Mouse (Mus musculus) midbrain, embryonic 11.5 days (tissue): ENCODE measurements around the gene Slc18a2. TPM values are rescaled to one million over a fixed set of nuclear protein-coding genes. Genes with fewer than 3 reads are reported as not detected.

Source experiments
- ATAC-seq: fragments of 200-750 bp; cut with Nextera tagmentation; 2 replicates; pipeline ENCODE4 v1.8.0; 2017; ENCODE audit warnings: moderate TSS enrichment, moderate library complexity; ENCODE audit not compliant: low FRiP score
- DNase-seq: peaks from one replicate; pipeline ENCODE4 v3.0.0; 2015; ENCODE audit warnings: low spot score; ENCODE audit errors: missing footprints
- H3K27ac ChIP-seq: fragments of 300-500 bp; sonication (generic); 2 replicates; pipeline ENCODE4 v1.5.1; 2014; ENCODE audit warnings: low read depth, low read length
- H3K27me3 ChIP-seq: fragments of 300-500 bp; sonication (generic); 2 replicates; pipeline ENCODE4 v1.6.1; 2014; ENCODE audit warnings: mild to moderate bottlenecking, low read length, moderate library complexity, mixed read lengths; ENCODE audit not compliant: control insufficient read depth, insufficient read depth
- H3K36me3 ChIP-seq: fragments of 300-500 bp; sonication (generic); 2 replicates; pipeline ENCODE4 v1.6.1; 2014; ENCODE audit warnings: mild to moderate bottlenecking, low read length, moderate library complexity, mixed read lengths; ENCODE audit not compliant: control insufficient read depth, insufficient read depth
- H3K4me1 ChIP-seq: fragments of 300-500 bp; sonication (generic); 2 replicates; pipeline ENCODE4 v1.6.1; 2014; ENCODE audit warnings: low read length; ENCODE audit not compliant: control insufficient read depth, insufficient read depth
- H3K4me2 ChIP-seq: fragments of 300-500 bp; sonication (generic); 2 replicates; pipeline ENCODE4 v1.6.1; 2014; ENCODE audit warnings: mild to moderate bottlenecking, moderate library complexity
- H3K4me3 ChIP-seq: fragments of 300-500 bp; sonication (generic); 2 replicates; pipeline ENCODE4 v1.5.1; 2014; ENCODE audit warnings: low read depth, low read length
- H3K9ac ChIP-seq: fragments of 300-500 bp; sonication (generic); 2 replicates; pipeline ENCODE4 v1.6.1; 2014; ENCODE audit warnings: low read length
- H3K9me3 ChIP-seq: fragments of 300-500 bp; sonication (generic); 2 replicates; pipeline ENCODE4 v1.6.1; 2016; ENCODE audit warnings: low read length; ENCODE audit not compliant: control insufficient read depth
- WGBS: fragments of 180-500 bp; shearing (Covaris S2); extraction: QIAGEN DNeasy Blood & Tissue Kit; methylation state at CpG from one replicate; pipeline ENCODE4 v1.1.7; 2014; 5-methylcytosine and 5-hydroxymethylcytosine counted together
- polyA plus RNA-seq: library from polyadenylated mRNA; unstranded; fragments of >200 nt; fragmentation: Nextera tagmentation; extraction: Ambion mirVana; gene quantifications from 2 replicates; pipeline ENCODE4 v1.2.1, GENCODE M21; 2014

The Slc18a2 gene
- polyA plus RNA-seq, 1 experiment from 2014 or later: 16.0 TPM

GRCm38 (mm10) chr19:59239124-59239817 is 21.4 kb upstream of the Slc18a2 start:
- H3K4me2 ChIP-seq: no peak overlapping the region
- ATAC-seq: peak; percentile 82
- H3K9me3 ChIP-seq: no peaks in the 10 kb centered on the region
- no peaks in the 10 kb centered on the region for H3K36me3 ChIP-seq
- peak; percentile 99 for DNase-seq
- no peak overlapping the region for H3K27ac ChIP-seq
- no peak overlapping the region for H3K4me3 ChIP-seq
- H3K4me1 ChIP-seq: no peaks in the 10 kb centered on the region
- WGBS: 22% methylated on average over 17 of the region's 17 CpGs
- no peak overlapping the region for H3K9ac ChIP-seq
- 0 out of 2 replicates have a peak, but pooled peaks cover 2% of the 10 kb centered on the region for H3K27me3 ChIP-seq

GRCm38 (mm10) chr19:59241987-59242386 is 18.7 kb upstream of the Slc18a2 start:
- H3K4me1 ChIP-seq: no peaks in the 10 kb centered on the region
- H3K4me3 ChIP-seq: no peak overlapping the region
- H3K9ac ChIP-seq: no peak overlapping the region
- H3K27me3 ChIP-seq: 0 out of 2 replicates have a peak, but pooled peaks cover 2% of the 10 kb centered on the region
- WGBS: 87% methylated on average over 4 of the region's 4 CpGs
- no peak for DNase-seq
- no peaks in the 10 kb centered on the region for H3K9me3 ChIP-seq
- H3K36me3 ChIP-seq: no peaks in the 10 kb centered on the region
- no peak overlapping the region for H3K27ac ChIP-seq
- no peak overlapping the region for H3K4me2 ChIP-seq
- no peak for ATAC-seq

GRCm38 (mm10) chr19:59243057-59243456 is 17.6 kb upstream of the Slc18a2 start:
- Histone ChIP-seq H3K4me1 (no peaks in the 10 kb centered on the region), H3K27me3 (0 out of 2 replicates have a peak, but pooled peaks cover 2% of the 10 kb centered on the region), H3K36me3 (no peaks in the 10 kb centered on the region), H3K27ac (no peak overlapping the region), H3K4me3 (no peak overlapping the region), H3K9me3 (no peaks in the 10 kb centered on the region), H3K9ac (no peak overlapping the region), H3K4me2 (no peak overlapping the region)
- DNase-seq (peak; percentile 60), ATAC-seq (no peak)
- WGBS: 86% methylated on average over 2 of the region's 2 CpGs

GRCm38 (mm10) chr19:59248144-59248543 is 12.6 kb upstream of the Slc18a2 start:
- Histone ChIP-seq H3K27ac (no peak overlapping the region), H3K27me3 (no peaks in the 10 kb centered on the region), H3K4me1 (no peaks in the 10 kb centered on the region), H3K9ac (no peak overlapping the region), H3K9me3 (no peaks in the 10 kb centered on the region), H3K36me3 (no peaks in the 10 kb centered on the region), H3K4me3 (no peak overlapping the region), H3K4me2 (no peak overlapping the region)
- DNase-seq (peak; percentile 39), ATAC-seq (no peak)
- 81% methylated on average over 4 of the region's 4 CpGs for WGBS

- H3K4me3 ChIP-seq: no peak overlapping the region
- no peaks in the 10 kb centered on the region for H3K4me1 ChIP-seq
- no peak overlapping the region for H3K4me2 ChIP-seq
- no peaks in the 10 kb centered on the region for H3K36me3 ChIP-seq
- H3K9me3 ChIP-seq: no peaks in the 10 kb centered on the region
- DNase-seq (peak; percentile 83), ATAC-seq (no peak)
- WGBS: 79% methylated on average over 11 of the region's 11 CpGs
- no peak overlapping the region for H3K27ac ChIP-seq
- H3K9ac ChIP-seq: no peak overlapping the region
- H3K27me3 ChIP-seq: no peaks in the 10 kb centered on the region
Measured at GRCm38 (mm10) chr19:59248553-59249286, 12.0 kb upstream of the Slc18a2 start.

GRCm38 (mm10) chr19:59252651-59253050 is 8.0 kb upstream of the Slc18a2 start:
- no peaks in the 10 kb centered on the region for H3K4me1 ChIP-seq
- DNase-seq: no peak
- no peak for ATAC-seq
- H3K36me3 ChIP-seq: no peaks in the 10 kb centered on the region
- peaks cover 2% of the 10 kb centered on the region; the same call in 1 of the 2 replicates for H3K9me3 ChIP-seq
- no peak overlapping the region for H3K4me3 ChIP-seq
- H3K27ac ChIP-seq: no peak overlapping the region
- H3K4me2 ChIP-seq: no peak overlapping the region
- WGBS: 79% methylated on average over 2 of the region's 2 CpGs
- no peak overlapping the region for H3K9ac ChIP-seq
- no peaks in the 10 kb centered on the region for H3K27me3 ChIP-seq

- Histone ChIP-seq H3K4me2 (no peak overlapping the region), H3K9me3 (peaks cover 2% of the 10 kb centered on the region; the same call in 1 of the 2 replicates), H3K36me3 (no peaks in the 10 kb centered on the region), H3K4me3 (no peak overlapping the region), H3K9ac (no peak overlapping the region), H3K27ac (no peak overlapping the region), H3K27me3 (peaks cover 27% of the 10 kb centered on the region), H3K4me1 (peaks cover 11% of the 10 kb centered on the region)
- WGBS: 33% methylated on average over 5 of the region's 5 CpGs
- DNase-seq (no peak), ATAC-seq (no peak)
Measured at GRCm38 (mm10) chr19:59259633-59260032, 1.1 kb upstream of the Slc18a2 start.

- peak; percentile 88 for DNase-seq
- 48% methylated on average over 7 of the region's 7 CpGs for WGBS
- peak overlapping the region; percentile 80 for H3K4me2 ChIP-seq
- H3K9me3 ChIP-seq: peaks cover 2% of the 10 kb centered on the region; the same call in 1 of the 2 replicates
- H3K4me3 ChIP-seq: peak overlapping the region; percentile 40; the same call in 1 of the 2 replicates
- H3K36me3 ChIP-seq: no peaks in the 10 kb centered on the region
- no peak overlapping the region; the same call in 1 of the 2 replicates for H3K9ac ChIP-seq
- H3K27ac ChIP-seq: no peak overlapping the region
- ATAC-seq: no peak
- peaks cover 34% of the 10 kb centered on the region for H3K27me3 ChIP-seq
- peaks cover 23% of the 10 kb centered on the region for H3K4me1 ChIP-seq
Measured at GRCm38 (mm10) chr19:59261604-59262003, 908 bp downstream of the Slc18a2 start.

- Histone ChIP-seq H3K4me2 (no peak overlapping the region), H3K9me3 (no peaks in the 10 kb centered on the region), H3K27me3 (peaks cover 35% of the 10 kb centered on the region), H3K4me1 (peaks cover 36% of the 10 kb centered on the region), H3K36me3 (no peaks in the 10 kb centered on the region), H3K27ac (no peak overlapping the region), H3K4me3 (no peak overlapping the region), H3K9ac (no peak overlapping the region)
- 90% methylated on average over 9 of the region's 9 CpGs for WGBS
- no peak for ATAC-seq
- DNase-seq: no peak
Measured at GRCm38 (mm10) chr19:59263171-59263570, 2.5 kb downstream of the Slc18a2 start.
